Mouse (Mus musculus) inflammation-experienced regulatory T-cells, adult 16 weeks (primary cell): ENCODE measurements around the gene Fblim1. TPM values are rescaled to one million over a fixed set of nuclear protein-coding genes. Genes with fewer than 3 reads are reported as not detected.

ENCODE experiments used
- polyA plus RNA-seq: library from polyadenylated mRNA; unstranded; fragments of 100-300 nt; shearing (Covaris generic); gene quantifications from one replicate; pipeline ENCODE4 v1.2.1, GENCODE M21; 2017

Fblim1 gene
- polyA plus RNA-seq, result 0.29 TPM

DNA sequence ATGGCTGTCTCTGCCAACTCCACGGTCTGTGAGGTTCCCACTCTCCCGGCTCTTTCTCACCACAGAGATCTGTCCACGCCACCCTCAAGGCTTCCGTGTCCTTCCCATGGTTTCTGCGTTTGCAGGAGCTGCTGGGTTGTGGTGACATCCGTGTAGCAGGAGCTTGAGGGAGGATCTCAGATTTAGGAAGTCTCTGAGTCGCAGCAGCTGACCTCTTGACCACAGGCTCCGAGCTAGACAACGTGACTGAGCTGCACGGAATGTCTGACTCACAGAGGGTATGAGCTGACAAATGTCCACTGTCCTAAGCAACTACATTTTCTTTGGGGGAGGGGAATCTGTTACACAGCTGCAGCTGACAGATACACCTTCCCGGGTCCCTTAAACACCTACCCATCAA is at the start of gene Fblim1:
TSS of gene Fblim1 (minus strand) at position 236 of the 400 bp plus-strand sequence.

DNA sequence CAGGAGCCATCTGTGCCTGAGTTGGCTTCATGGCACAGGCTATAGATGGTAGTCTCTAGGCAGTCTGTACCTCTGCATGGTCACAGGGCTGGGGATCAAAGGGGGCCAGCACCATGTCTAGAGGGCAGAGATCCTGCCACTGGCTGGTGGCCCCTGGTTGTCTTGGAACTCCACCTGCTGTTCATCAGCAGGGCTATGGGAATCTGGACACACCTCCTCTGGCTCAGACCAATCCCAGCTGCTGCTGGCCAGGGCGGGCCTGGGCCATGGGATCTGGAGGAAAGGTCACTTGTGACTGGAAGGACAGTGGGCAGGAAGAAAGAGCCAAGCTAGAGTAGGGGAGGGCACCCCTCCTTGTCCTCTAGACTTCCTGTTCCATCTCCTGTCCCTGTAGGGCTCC is 17.8 kb upstream of the Fblim1 start, which contains the start of gene Slc25a34:
TSS of gene Slc25a34 (minus strand) at position 156 of the 400 bp plus-strand sequence.

DNA sequence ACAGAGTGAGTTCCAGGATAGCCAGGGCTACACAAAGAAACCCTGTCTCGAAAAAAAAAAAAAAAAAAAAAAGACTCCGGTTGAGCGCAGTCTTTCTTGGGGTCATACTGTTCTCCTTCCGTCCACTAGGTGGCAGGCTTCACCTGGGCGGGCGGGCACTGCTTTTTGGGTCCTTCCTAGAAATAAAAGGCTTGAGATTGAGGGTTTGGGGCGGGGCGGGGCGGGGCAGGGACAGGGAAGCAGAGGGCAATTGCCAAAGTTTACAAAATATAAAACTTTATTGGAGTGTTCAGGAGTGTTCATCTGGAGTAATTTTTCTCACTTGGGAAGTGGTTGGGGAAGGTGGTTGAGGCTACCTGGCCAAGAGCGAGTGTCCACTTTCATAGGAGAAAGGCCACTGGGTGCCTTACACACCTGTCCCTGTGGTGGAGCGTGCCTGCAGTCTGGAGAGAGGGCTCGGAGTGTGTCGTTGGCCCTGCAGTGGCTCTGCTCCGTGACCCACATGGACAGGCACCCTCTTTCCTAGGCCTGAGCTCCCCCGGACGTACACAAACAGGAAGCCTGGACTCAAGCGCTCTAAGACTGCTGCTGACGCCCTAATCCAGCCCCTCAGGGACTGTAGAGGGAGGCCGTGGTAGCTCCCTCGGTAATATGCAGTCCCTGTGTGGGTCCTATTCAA is 12.8 kb upstream of the Fblim1 start, which contains the start of gene Tmem82:
TSS of gene Tmem82 (minus strand) at position 69 of the 679 bp plus-strand sequence.

DNA sequence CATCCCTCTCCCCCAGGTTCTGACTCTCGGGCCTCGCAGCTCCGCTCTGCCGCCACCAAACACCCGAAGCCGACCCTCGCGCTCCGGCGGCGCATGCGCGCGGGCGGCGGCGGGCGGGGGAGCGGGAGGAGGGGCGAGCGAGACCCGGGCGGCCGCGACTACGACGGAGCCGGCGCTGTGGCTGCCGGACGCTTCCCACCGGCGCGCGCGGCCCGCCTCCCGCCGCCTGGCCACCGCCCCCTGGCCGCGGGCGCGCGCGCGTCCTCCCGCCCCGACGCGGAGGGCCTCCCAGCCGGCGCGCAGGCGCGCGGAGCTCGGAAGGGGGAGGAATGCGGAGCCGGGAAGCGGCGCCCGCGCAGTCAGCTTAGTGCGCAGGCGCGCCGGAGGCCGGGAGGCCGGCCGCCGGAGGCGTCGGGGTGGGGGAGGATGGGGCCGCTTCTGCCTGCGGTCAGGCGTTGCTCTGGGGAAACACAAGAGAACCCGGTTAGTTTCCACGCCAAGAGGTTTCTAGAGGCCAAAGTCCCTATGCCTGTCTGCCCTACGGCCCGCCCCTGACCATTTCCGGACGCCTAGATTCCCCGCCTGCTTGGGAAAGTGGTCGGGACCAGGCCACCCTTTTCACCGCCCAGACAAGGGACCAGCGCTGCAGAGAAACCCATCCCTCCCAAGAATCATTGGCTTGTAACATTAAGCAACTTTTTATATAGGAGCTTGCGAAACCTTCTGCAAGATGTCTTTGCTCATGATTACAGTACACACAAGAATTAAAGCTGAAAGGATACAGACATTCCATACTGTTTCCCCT is 67.3 kb downstream of the Fblim1 start, which contains the start of gene Spen:
TSS of gene Spen (minus strand) at position 190 of the 805 bp plus-strand sequence.

Other genes with a start within 250 kb of the Fblim1 start
- gene Fam131c, start 237.9 kb downstream of the Fblim1 start, polyA plus RNA-seq, result not detected
- gene Clcnka, start 207.4 kb downstream of the Fblim1 start, polyA plus RNA-seq, result not detected
- gene Clcnkb, start 190.1 kb downstream of the Fblim1 start, polyA plus RNA-seq, result not detected
- gene Hspb7, start 185.3 kb downstream of the Fblim1 start, polyA plus RNA-seq, result not detected
- not detected for gene Srarp, start 170.0 kb downstream of the Fblim1 start, polyA plus RNA-seq
- gene Zbtb17, start 161.4 kb downstream of the Fblim1 start, polyA plus RNA-seq, result 45.6 TPM
- 7.7 TPM for gene Spen, start 67.5 kb downstream of the Fblim1 start, polyA plus RNA-seq
- 0.57 TPM for gene Tmem82, start 12.5 kb upstream of the Fblim1 start, polyA plus RNA-seq
- gene Slc25a34, start 17.7 kb upstream of the Fblim1 start, polyA plus RNA-seq, result not detected
- gene Plekhm2, start 58.8 kb upstream of the Fblim1 start, polyA plus RNA-seq, result 3.9 TPM
- 0.17 TPM for gene Rsc1a1, start 79.5 kb upstream of the Fblim1 start, polyA plus RNA-seq
- gene Ddi2, start 117.3 kb upstream of the Fblim1 start, polyA plus RNA-seq, result 6.3 TPM
- not detected for gene Agmat, start 140.6 kb upstream of the Fblim1 start, polyA plus RNA-seq
- gene Dnajc16, start 184.8 kb upstream of the Fblim1 start, polyA plus RNA-seq, result 6.4 TPM
- gene Casp9, start 187.5 kb upstream of the Fblim1 start, polyA plus RNA-seq, result 23.9 TPM
- not detected for gene Cela2a, start 220.1 kb upstream of the Fblim1 start, polyA plus RNA-seq
- not detected for gene Ctrc, start 240.3 kb upstream of the Fblim1 start, polyA plus RNA-seq